ENCODE assay signal across 23 mouse cellular contexts in genomic region chr6:125307091-125307490, GRCm38 (mm10). TPM values are rescaled to one million over a fixed set of nuclear protein-coding genes. Genes with fewer than 3 reads are reported as not detected.
"Had no signal": no experiment of that assay in that cellular context is flagged by ENCODE, and none has a peak within 500 bp of the region (broad histone marks: within the 10 kb centered on the region; RNA-seq: fewer than 3 reads in every experiment).

No protein-coding gene starts in this region.

- H3K27ac ChIP-seq: midbrain, embryonic 10.5 days; midbrain, embryonic 12.5 days; neural tube, embryonic 13.5 days; neural tube, embryonic 15.5 days had no signal

- H3K4me2 ChIP-seq: lung, embryonic 14.5 days; midbrain, embryonic 12.5 days; neural tube, embryonic 13.5 days; neural tube, embryonic 15.5 days had no signal

- DNase-seq: lung, adult 18-20 months; lung, embryonic 14.5 days; lung, postnatal 10 days; lung, postnatal 4 days; midbrain, embryonic 14.5 days; retina, postnatal 1 day; right cerebral cortex, adult 18-20 months; right cerebral cortex, postnatal 25 days; right cerebral cortex, postnatal 4 days; spleen, adult 18-20 months; thymus, adult 18-20 months; thymus, postnatal 14 days; thymus, postnatal 36 days had no signal

- H3K4me1 ChIP-seq: neural tube, embryonic 15.5 days had no signal

- H3K4me3 ChIP-seq: midbrain, embryonic 10.5 days; midbrain, embryonic 12.5 days; myocyte; neural tube, embryonic 13.5 days; neural tube, embryonic 15.5 days had no signal

- ATAC-seq: midbrain, embryonic 16.5 days had no signal

- H3K36me3 ChIP-seq: neural tube, embryonic 13.5 days; neural tube, embryonic 15.5 days had no signal

- H3K27me3 ChIP-seq: midbrain, embryonic 12.5 days; neural tube, embryonic 13.5 days; neural tube, embryonic 15.5 days had no signal

- H3K9ac ChIP-seq: lung, embryonic 14.5 days; midbrain, embryonic 12.5 days; neural tube, embryonic 13.5 days; neural tube, embryonic 15.5 days had no signal

- H3K9me3 ChIP-seq: midbrain, embryonic 10.5 days; midbrain, embryonic 12.5 days; neural tube, embryonic 13.5 days; neural tube, embryonic 15.5 days had no signal

RNA-seq across cellular contexts. Expression of gene Tuba3a, which starts 21.2 kb away (rescaled TPM):
- total RNA-seq: megakaryocyte, adult 5-6 weeks; megakaryocyte-erythroid progenitor cell, adult 5-6 weeks had no signal
- polyA plus RNA-seq: midbrain, embryonic 10.5 days; midbrain, embryonic 12.5 days; midbrain, embryonic 14.5 days; midbrain, embryonic 16.5 days; myocyte; neural tube, embryonic 13.5 days; neural tube, embryonic 15.5 days; small intestine, adult 2 months; stomach, embryonic 14.5 days had no signal
